Mouse (Mus musculus) bone marrow macrophage, adult 2 months (primary cell): ENCODE results near the gene Calcb.

Source experiments
- CTCF ChIP-seq: IDR thresholded peaks from 2 replicates; pipeline ENCODE4 v1.5.1; 2012; ENCODE audit warnings: low read depth, mild to moderate bottlenecking, low read length, moderate library complexity
- POLR2A ChIP-seq: IDR thresholded peaks from 2 replicates; pipeline ENCODE4 v1.6.1; 2012; ENCODE audit warnings: mild to moderate bottlenecking, low read depth, low read length, borderline replicate concordance

- TF ChIP-seq POLR2A = no peak
- TF ChIP-seq CTCF = no peak
These were observed 46.8 kb downstream of the Calcb start for GRCm38 (mm10) chr7:114765273-114765672.
